Mouse (Mus musculus) megakaryocyte progenitor cell, adult 5-6 weeks (primary cell): Measurements from ENCODE around the gene Strbp. TPM values are rescaled to one million over a fixed set of nuclear protein-coding genes. Genes with fewer than 3 reads are reported as not detected.

Source experiments
- ATAC-seq: replicated peaks from 2 replicates; pipeline ENCODE4 v1.8.0; 2016; ENCODE audit warnings: mild to moderate bottlenecking, moderate TSS enrichment, inconsistent platforms; ENCODE audit not compliant: poor library complexity
- total RNA-seq, 2 experiments: library from RNA; stranded (forward) in 1 of 2; stranded (reverse) in 1 of 2; fragments of 157-497, 149-512 nt in 1 of 2; fragments of 200-1000 nt in 1 of 2; gene quantifications; 2 replicates each; pipeline versions ENCODE4 v1.2.3 to v1.2.4; 2015 to 2017

The Strbp gene
- total RNA-seq, 2 experiments from 2014 or later: 50.3 to 54.8 TPM

- ATAC-seq: no peak
Observed at GRCm38 (mm10) chr2:37704141-37704760, 592 bp upstream of the Strbp start.

GRCm38 (mm10) chr2:37702301-37703172 is 1.1 kb downstream of the Strbp start:
- ATAC-seq: peak; percentile 22

- ATAC-seq: 0 out of 2 replicates have a peak, but pooled peaks have one; percentile 26
Observed at GRCm38 (mm10) chr2:37689064-37689615, 14.5 kb downstream of the Strbp start.

- no peak for ATAC-seq
Observed at GRCm38 (mm10) chr2:37687031-37687430, 16.6 kb downstream of the Strbp start.

GRCm38 (mm10) chr2:37684864-37685263 is 18.8 kb downstream of the Strbp start:
- ATAC-seq: no peak

GRCm38 (mm10) chr2:37682197-37682811 is 21.4 kb downstream of the Strbp start:
- no peak for ATAC-seq

- no peak for ATAC-seq
Observed at GRCm38 (mm10) chr2:37651086-37651485, 52.6 kb downstream of the Strbp start.

GRCm38 (mm10) chr2:37649590-37649989 is 54.1 kb downstream of the Strbp start:
- no peak for ATAC-seq

- ATAC-seq: no peak
Observed at GRCm38 (mm10) chr2:37648966-37649365, 54.7 kb downstream of the Strbp start.

GRCm38 (mm10) chr2:37623343-37623742 is 80.3 kb downstream of the Strbp start:
- no peak for ATAC-seq

- ATAC-seq: no peak
Observed at GRCm38 (mm10) chr2:37587919-37588318, 115.7 kb downstream of the Strbp start.

GRCm38 (mm10) chr2:37578185-37578584 is 125.5 kb downstream of the Strbp start:
- no peak for ATAC-seq

- ATAC-seq: no peak
Observed at GRCm38 (mm10) chr2:37576661-37577060, 127.0 kb downstream of the Strbp start.

- ATAC-seq: no peak
Observed at GRCm38 (mm10) chr2:37572141-37572540, 131.5 kb downstream of the Strbp start.

- no peak for ATAC-seq
Observed at GRCm38 (mm10) chr2:37570703-37571102, 133.0 kb downstream of the Strbp start.

- no peak for ATAC-seq
Observed at GRCm38 (mm10) chr2:37569888-37570287, 133.8 kb downstream of the Strbp start.

GRCm38 (mm10) chr2:37566035-37566434 is 137.6 kb downstream of the Strbp start:
- ATAC-seq: peak; percentile 17; the same call in 1 of the 2 replicates

- ATAC-seq: peak; percentile 92
Observed at GRCm38 (mm10) chr2:37565579-37565978, 138.1 kb downstream of the Strbp start.

- no peak for ATAC-seq
Observed at GRCm38 (mm10) chr2:37556366-37556765, 147.3 kb downstream of the Strbp start.

- ATAC-seq: peak; percentile 96
Observed at GRCm38 (mm10) chr2:37549346-37550012, 154.2 kb downstream of the Strbp start.

- ATAC-seq: no peak
Observed at GRCm38 (mm10) chr2:37531639-37532038, 172.0 kb downstream of the Strbp start.
